Mouse (Mus musculus) heart, adult 2 months (tissue): ENCODE results near the gene Ppp3r2. TPM values are rescaled to one million over a fixed set of nuclear protein-coding genes. Genes with fewer than 3 reads are reported as not detected.

Source experiments
- DNase-seq, 2 experiments: peaks; one replicate each; pipeline ENCODE4 v3.0.0; 2021
- H3K27ac ChIP-seq: fragments of 200-600 bp; 2 replicates; pipeline ENCODE4 v1.8.1; 2022
- H3K27me3 ChIP-seq: fragments of 200-500 bp; 2 replicates; pipeline ENCODE4 v1.6.1; 2012; ENCODE audit warnings: mild to moderate bottlenecking, low read length, inconsistent platforms, mixed read lengths; ENCODE audit not compliant: control insufficient read depth, insufficient read depth
- H3K36me3 ChIP-seq: fragments of 200-500 bp; 2 replicates; pipeline ENCODE4 v1.6.1; 2012; ENCODE audit warnings: low read length, inconsistent platforms; ENCODE audit not compliant: control insufficient read depth, insufficient read depth
- H3K4me1 ChIP-seq: fragments of 200-500 bp; 2 replicates; pipeline ENCODE4 v1.6.1; 2011; ENCODE audit warnings: low read length; ENCODE audit not compliant: control insufficient read depth, insufficient read depth
- H3K4me3 ChIP-seq: fragments of 200-600 bp; 2 replicates; pipeline ENCODE4 v1.8.1; 2022
- H3K79me2 ChIP-seq: fragments of 200-500 bp; replicated peaks from 2 replicates; pipeline ENCODE4 v1.6.1; 2012; ENCODE audit warnings: mild to moderate bottlenecking, inconsistent platforms, low read length, moderate library complexity, mixed read lengths; ENCODE audit not compliant: control insufficient read depth, insufficient read depth
- H3K9ac ChIP-seq: fragments of 200-500 bp; 2 replicates; pipeline ENCODE4 v1.6.1; 2012; ENCODE audit warnings: low read depth, mild to moderate bottlenecking, control low read depth, inconsistent platforms, low read length, mixed read lengths
- CTCF ChIP-seq: fragments of 200-600 bp; IDR thresholded peaks from 2 replicates; pipeline ENCODE4 v1.8.1; 2022; ENCODE audit warnings: antibody characterized with exemption, mild to moderate bottlenecking, moderate library complexity
- EP300 ChIP-seq: fragments of 200-500 bp; IDR thresholded peaks from 2 replicates; pipeline ENCODE4 v1.6.1; 2011; ENCODE audit warnings: low read depth, low read length, control low read depth; ENCODE audit not compliant: insufficient read depth
- POLR2A ChIP-seq: fragments of 200-500 bp; IDR thresholded peaks from 2 replicates; pipeline ENCODE4 v1.6.1; 2011; ENCODE audit warnings: mild to moderate bottlenecking, low read depth, low read length, control low read depth; ENCODE audit not compliant: insufficient read depth
- WGBS: fragments of 180-500 bp; shearing (Covaris S2); methylation state at CpG from one replicate; pipeline ENCODE4 v1.1.7; 2018; 5-methylcytosine and 5-hydroxymethylcytosine counted together
- intact Hi-C: fragments of 180-260 bp; cut with DNase I; formaldehyde crosslinking; loops from one replicate; pipeline ENCODE4 v1.15.1; 2025
- long read RNA-seq: library from polyadenylated mRNA; stranded (forward); transcript quantifications from one replicate; pipeline ENCODE4 v2.0.0, GENCODE M21; 2021
- polyA plus RNA-seq: library from polyadenylated mRNA; depleted of rRNA; stranded (reverse); fragments of >200 nt; gene quantifications from 2 replicates; pipeline ENCODE4 v1.2.3, GENCODE M21; 2012; rRNA removed
- total RNA-seq, 2 experiments: library from RNA; stranded (reverse); gene quantifications; 2 replicates each; pipeline ENCODE4 v1.2.3; 2021

The Ppp3r2 gene
- total RNA-seq = not detected
- polyA plus RNA-seq = not detected in 2 replicates
- long read RNA-seq = 0 reads

- Histone ChIP-seq H3K9ac (no peak within 1 kb of the TSS), H3K36me3 (no peaks in the 10 kb centered on the region), H3K4me3 (no peak within 1 kb of the TSS), H3K4me1 (no peaks in the 10 kb centered on the region), H3K79me2 (no peaks in the 10 kb centered on the region), H3K27me3 (no peaks in the 10 kb centered on the region), H3K27ac (no peak within 1 kb of the TSS)
- 71% methylated on average over 13 of the region's 13 CpGs for WGBS
- TF ChIP-seq CTCF (no peak), EP300 (no peak), POLR2A (no peak)
- no peak for DNase-seq
- intact Hi-C loops = no loop called here
Observed at GRCm38 (mm10) chr4:49681812-49682211, at the start of gene Ppp3r2. TSS of gene Ppp3r2 (minus strand) at chr4:49682024.

- no peak overlapping the region for H3K27ac ChIP-seq
- no peak for DNase-seq
- 78% methylated on average over 3 of the region's 3 CpGs for WGBS
- H3K36me3 ChIP-seq = no peaks in the 10 kb centered on the region
- H3K79me2 ChIP-seq = no peaks in the 10 kb centered on the region
- no peak overlapping the region for H3K9ac ChIP-seq
- intact Hi-C loops = no loop called here
- TF ChIP-seq EP300 = no peak
- no peak for TF ChIP-seq CTCF
- TF ChIP-seq POLR2A = no peak
- H3K27me3 ChIP-seq = no peaks in the 10 kb centered on the region
- no peak overlapping the region for H3K4me3 ChIP-seq
- H3K4me1 ChIP-seq = no peaks in the 10 kb centered on the region
Observed at GRCm38 (mm10) chr4:49729326-49729725, 47.5 kb upstream of the Ppp3r2 start.

- TF ChIP-seq POLR2A = no peak
- TF ChIP-seq EP300 = no peak
- TF ChIP-seq CTCF = no peak
- H3K79me2 ChIP-seq = no peaks in the 10 kb centered on the region
- H3K36me3 ChIP-seq = no peaks in the 10 kb centered on the region
- DNase-seq = no peak
- intact Hi-C loops = no loop called here
- 88% methylated on average over 2 of the region's 2 CpGs for WGBS
- H3K9ac ChIP-seq = no peak overlapping the region
- H3K4me1 ChIP-seq = no peaks in the 10 kb centered on the region
- no peaks in the 10 kb centered on the region for H3K27me3 ChIP-seq
- no peak overlapping the region for H3K4me3 ChIP-seq
- H3K27ac ChIP-seq = no peak overlapping the region
Observed at GRCm38 (mm10) chr4:49723908-49724307, 42.1 kb upstream of the Ppp3r2 start.

GRCm38 (mm10) chr4:49691405-49692194 lies 9.8 kb upstream of the Ppp3r2 start:
- H3K27me3 ChIP-seq = no peaks in the 10 kb centered on the region
- no peaks in the 10 kb centered on the region for H3K79me2 ChIP-seq
- no peak overlapping the region for H3K4me3 ChIP-seq
- no peak overlapping the region for H3K27ac ChIP-seq
- no peak for TF ChIP-seq POLR2A
- TF ChIP-seq EP300 = no peak
- TF ChIP-seq CTCF = no peak
- no peaks in the 10 kb centered on the region for H3K4me1 ChIP-seq
- no peak for DNase-seq
- no peaks in the 10 kb centered on the region for H3K36me3 ChIP-seq
- no peak overlapping the region for H3K9ac ChIP-seq
- intact Hi-C loops = no loop called here
- 71% methylated on average over 12 of the region's 12 CpGs for WGBS

- DNase-seq = peak; percentile 18 to 20
- peak; percentile 95 for TF ChIP-seq CTCF
- TF ChIP-seq EP300 = no peak
- no peak for TF ChIP-seq POLR2A
- Histone ChIP-seq H3K36me3 (no peaks in the 10 kb centered on the region), H3K4me1 (no peaks in the 10 kb centered on the region), H3K79me2 (no peaks in the 10 kb centered on the region), H3K9ac (no peak overlapping the region), H3K27me3 (no peaks in the 10 kb centered on the region), H3K27ac (no peak overlapping the region), H3K4me3 (no peak overlapping the region)
- 23% methylated on average over 9 of the region's 9 CpGs for WGBS
- intact Hi-C loops = loop anchor here (2.0 kb wide), 1 partner anchor 270 kb away; no protein-coding TSS in a partner anchor
Observed at GRCm38 (mm10) chr4:49688594-49689288, 6.9 kb upstream of the Ppp3r2 start.

GRCm38 (mm10) chr4:49680171-49680875 lies 1.5 kb downstream of the Ppp3r2 start:
- intact Hi-C loops = no loop called here
- Histone ChIP-seq H3K4me1 (no peaks in the 10 kb centered on the region), H3K4me3 (no peak overlapping the region), H3K27ac (no peak overlapping the region), H3K36me3 (no peaks in the 10 kb centered on the region), H3K79me2 (no peaks in the 10 kb centered on the region), H3K27me3 (no peaks in the 10 kb centered on the region), H3K9ac (no peak overlapping the region)
- no peak for TF ChIP-seq POLR2A
- no peak for TF ChIP-seq CTCF
- no peak for TF ChIP-seq EP300
- 72% methylated on average over 11 of the region's 11 CpGs for WGBS
- DNase-seq = no peak
